Mouse (Mus musculus) MEL (cell line): Measurements from ENCODE around the gene Fermt2.
"Not testable (repeated sequence)": the region's sequence is repeated elsewhere in the genome, so short reads cannot be mapped to it uniquely, and the experiment has no call there.

Experiments used
- EP300 ChIP-seq, 2 experiments: IDR thresholded peaks; 2 replicates each; pipeline ENCODE4 v1.6.1; 2011; ENCODE audit warnings: improper control_type of control experiment in 2 of 2, low read length in 2 of 2, low read depth in 1 of 2, mild to moderate bottlenecking in 1 of 2
- JUND ChIP-seq: IDR thresholded peaks from 2 replicates; pipeline ENCODE4 v1.6.1; 2011; ENCODE audit warnings: low read depth, mild to moderate bottlenecking, improper control_type of control experiment, low read length
- POLR2A ChIP-seq, 2 experiments: IDR thresholded peaks; 2 replicates each; pipeline ENCODE4 v1.6.1; 2011 to 2012; ENCODE audit warnings: low read length in 2 of 2, mild to moderate bottlenecking in 2 of 2, control low read depth in 1 of 2, improper control_type of control experiment in 1 of 2, low read depth in 1 of 2, moderate library complexity in 1 of 2; ENCODE audit not compliant: control insufficient read depth in 1 of 2, insufficient read depth in 1 of 2, poor library complexity in 1 of 2
- TBP ChIP-seq: IDR thresholded peaks from 2 replicates; pipeline ENCODE4 v1.8.0; 2011; ENCODE audit warnings: low read depth, low read length, improper control_type of control experiment
- ZNF384 ChIP-seq: IDR thresholded peaks from 2 replicates; pipeline ENCODE4 v1.6.1; 2012; ENCODE audit warnings: low read depth, mild to moderate bottlenecking, inconsistent platforms, low read length, improper control_type of control experiment

DNA sequence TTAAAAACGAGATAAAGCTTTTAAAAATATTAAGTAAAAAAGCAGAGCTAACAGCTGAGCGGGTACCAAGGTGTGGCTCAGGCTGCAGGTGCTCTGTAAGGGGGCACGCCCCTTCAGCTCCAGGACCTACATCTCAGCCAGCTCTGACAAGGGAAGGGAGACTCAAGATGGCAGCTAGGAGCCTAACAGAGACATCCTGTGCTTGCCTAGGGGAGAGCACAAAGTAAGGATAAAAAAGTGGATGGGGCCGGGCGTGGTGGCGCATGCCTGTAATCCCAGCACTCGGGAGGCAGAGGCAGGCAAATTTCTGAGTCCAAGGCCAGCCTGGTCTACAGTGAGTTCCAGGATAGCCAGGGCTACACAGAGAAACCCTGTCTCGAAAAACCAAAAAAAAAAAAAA lies 63.5 kb downstream of the Fermt2 start:
- TF ChIP-seq EP300 (IDR thresholded peaks at IDR 0.05; ENCODE audit: low read depth in 1 of 2, low read length in 2 of 2); POLR2A (IDR thresholded peaks at IDR 0.05; ENCODE audit: control insufficient read depth in 1 of 2, insufficient read depth in 1 of 2, low read depth in 1 of 2, low read length in 2 of 2, poor library complexity in 1 of 2); TBP; ZNF384; JUND: not testable (repeated sequence)
